Mouse (Mus musculus) cerebellum, adult 11 months (tissue): ENCODE results near the gene Arl13b.
A peak's percentile ranks its signal among the peaks of the same experiment; 100 is the strongest.

Experiments
- DNase-seq: peaks from one replicate; pipeline ENCODE4 v3.0.0; 2022

Gene Arl13b

DNA sequence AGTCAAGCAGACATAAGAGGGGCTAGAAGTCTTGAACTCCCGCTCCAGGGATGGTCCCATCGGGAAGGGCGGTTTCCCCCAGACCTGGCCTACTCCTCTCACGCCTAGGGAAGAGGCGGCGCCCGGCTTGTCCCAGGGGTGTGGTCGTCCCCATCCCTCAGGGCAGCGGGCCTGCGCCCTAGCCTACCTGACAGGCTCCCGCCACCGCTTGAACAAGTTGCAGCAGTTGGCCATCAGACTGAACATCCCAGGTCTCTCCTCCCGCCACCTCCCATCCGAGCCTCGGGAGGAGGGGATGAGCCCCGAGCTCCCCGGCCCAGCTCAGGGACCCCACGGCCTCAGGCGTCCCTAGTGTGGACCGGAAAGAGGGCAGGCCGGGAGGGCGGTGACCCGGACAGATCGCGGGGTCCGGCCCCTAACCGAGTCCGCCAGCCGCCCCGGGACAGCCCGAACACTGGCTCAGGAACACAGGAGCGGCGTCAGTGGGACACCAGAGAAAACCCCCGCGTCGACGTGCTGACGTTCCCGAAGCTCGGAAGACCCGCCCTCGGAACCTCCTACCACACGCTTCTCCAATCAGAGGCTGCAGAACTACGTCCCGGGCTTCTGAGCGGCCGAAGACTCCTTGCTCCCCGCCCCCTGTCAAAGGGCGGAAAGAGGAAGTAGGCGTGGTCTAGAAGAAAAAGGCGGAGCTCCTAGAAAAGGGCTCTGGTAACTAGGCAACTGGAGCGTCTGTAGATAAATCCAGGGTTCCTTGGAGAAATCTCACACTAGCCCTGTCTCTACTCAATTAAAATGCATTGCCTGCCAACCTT is at the start of gene Arl13b:
Gene Arl13b, minus strand, starts transcription at position 543 of the 815 bp plus-strand sequence.
- peak; percentile 89 for DNase-seq

DNA sequence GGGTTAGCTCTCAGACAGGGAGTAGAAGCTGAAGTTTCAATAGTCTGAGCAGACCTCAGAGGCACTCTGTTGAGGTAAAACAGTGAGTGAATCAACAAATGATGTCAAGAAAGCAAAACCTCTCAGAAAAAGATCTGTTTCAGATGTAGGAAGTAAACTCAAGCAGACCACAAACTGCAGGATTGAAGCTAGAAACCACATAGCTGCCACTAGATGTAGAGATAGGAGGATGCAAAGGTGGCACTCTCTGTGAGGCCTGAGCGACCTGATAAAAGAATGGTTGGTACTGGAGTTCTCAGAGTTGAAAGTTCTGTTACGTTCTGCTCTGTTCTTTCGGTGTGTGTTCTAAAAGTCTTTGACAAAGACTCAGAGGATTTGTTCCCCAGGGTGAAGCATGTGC is 49.0 kb upstream of the Arl13b start:
- DNase-seq: no peak

DNA sequence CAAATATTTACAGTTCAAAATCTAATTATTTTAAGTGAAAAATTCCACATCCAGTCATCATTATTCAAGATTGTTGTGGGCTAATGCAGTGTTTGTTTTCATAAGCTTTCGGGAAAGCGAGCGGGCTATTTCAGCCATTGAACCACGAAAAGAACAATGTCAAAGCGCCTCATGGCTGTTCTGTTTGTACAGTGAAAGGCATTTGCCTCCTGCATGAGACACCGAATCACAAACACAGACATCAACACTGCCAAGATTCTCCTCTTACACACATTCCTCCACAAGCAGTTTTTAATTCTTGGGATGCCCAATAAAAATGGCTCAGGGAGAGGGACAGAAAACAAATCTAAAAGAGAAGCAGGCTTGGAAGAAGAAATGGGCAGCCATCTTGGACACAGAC is 27.2 kb upstream of the Arl13b start:
- DNase-seq: no peak

DNA sequence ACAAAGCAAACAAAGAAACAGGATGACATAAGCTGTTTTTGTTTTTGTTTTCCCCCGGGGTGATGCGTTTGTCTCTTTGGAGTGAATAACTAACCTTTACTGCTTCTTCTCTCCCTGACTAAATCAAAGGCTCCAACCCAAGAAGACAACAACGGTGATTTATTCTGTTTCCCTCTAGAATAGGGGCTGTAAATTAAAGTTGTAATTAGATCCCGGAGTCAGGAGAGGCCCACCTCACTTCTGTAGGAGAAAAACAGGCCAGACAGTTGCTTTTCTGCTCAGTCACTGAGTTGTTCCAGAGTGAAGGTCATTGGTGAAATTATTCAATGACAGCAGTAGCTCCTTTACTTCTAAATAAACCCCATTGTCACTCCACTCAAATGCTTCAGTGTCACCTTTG is 26.3 kb upstream of the Arl13b start:
- DNase-seq: no peak

DNA sequence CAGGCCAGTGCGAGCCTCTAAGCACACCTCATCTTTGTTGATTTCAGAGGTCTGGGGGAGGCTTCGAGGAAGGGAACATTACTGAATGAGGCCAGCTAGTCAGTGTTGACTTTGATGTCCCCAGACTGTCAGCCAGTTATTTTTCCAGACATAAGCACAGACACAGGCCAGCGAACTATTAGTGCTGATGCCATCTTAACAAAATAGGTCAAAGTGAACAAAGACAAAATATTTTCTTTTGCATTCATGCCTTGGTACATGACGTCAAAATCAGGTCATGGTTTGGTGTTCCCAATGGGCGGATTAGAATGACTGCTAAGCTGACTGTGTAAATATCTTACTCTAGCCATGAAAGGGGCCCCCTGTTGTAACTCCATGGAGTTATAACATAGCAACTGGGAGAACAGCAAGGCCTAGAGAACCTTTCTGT is 25.9 kb upstream of the Arl13b start:
- no peak for DNase-seq

DNA sequence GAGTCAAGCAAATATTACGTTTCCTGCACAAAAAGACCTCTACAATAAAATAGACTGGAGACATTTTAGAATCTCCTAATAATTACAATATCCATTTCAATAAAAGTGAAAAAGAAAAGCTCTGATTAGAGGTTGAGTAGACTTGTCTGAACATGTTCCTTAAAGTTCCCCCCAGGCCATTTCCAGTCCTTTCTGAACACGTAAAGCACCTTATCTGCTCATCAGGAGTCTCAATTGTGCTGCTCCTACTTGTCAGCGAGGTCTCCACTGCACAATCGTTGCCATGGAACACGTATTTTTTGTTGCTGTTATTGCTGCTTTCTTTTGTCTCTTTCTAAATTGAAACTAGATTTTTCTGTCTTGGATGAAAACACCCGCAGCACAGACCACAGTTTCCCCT is 14.6 kb upstream of the Arl13b start:
- no peak for DNase-seq

DNA sequence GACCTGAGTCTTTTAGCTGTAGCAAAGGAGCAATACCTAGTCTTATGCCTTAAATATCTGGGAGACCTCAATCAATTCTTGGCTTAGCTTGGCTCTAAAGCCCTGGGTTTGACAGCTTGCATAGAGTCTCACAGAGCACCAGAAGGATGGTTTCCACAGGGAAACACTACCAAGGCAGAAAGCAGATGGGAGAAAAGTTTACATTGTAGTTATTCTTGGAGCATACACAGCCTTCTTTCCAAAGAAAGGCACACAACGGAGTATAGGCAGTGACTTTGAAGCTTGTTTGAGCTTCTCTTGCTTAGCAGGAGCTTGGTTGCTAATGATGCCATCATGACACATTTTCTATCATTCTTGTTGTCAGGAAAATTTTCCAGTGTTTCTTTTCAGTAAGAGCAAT is 13.3 kb upstream of the Arl13b start:
- no peak for DNase-seq

DNA sequence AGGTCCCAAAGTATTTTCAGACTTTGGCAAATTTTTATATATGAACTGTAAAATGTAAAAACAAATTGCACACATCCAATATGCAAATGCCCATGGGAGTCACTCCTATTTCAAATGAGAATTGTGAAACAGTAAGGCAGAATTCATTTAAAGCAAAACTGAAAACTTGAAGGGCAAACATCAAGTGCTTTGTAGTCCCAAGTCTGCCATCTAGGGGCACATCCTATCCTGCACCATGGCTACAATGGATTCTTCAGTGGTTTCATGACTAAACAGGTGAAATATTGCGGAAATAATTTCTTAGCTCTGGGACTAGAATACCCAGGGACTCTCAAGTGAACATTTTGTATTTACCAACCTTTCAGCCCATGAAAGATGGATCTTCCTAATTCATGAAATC is 11.2 kb upstream of the Arl13b start:
- no peak for DNase-seq

DNA sequence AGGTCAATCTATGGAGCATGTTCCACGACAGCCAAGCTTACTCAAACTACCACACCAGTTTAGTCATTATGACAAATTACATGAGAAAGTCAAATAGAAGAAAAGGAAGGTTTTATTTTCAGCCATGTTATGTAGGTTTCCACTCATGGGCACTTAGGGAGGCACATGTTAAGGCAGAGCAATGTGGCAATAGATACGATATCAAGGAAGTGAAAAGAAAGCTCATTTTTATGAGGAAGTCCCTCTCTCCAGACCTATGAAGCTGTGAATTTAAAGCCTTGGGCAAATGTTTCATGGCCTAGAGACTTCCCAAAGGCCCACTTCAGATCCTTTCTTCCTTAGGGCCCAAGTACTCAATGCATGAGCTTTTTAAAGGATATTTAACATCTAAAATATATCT is 10.7 kb upstream of the Arl13b start:
- DNase-seq: no peak

DNA sequence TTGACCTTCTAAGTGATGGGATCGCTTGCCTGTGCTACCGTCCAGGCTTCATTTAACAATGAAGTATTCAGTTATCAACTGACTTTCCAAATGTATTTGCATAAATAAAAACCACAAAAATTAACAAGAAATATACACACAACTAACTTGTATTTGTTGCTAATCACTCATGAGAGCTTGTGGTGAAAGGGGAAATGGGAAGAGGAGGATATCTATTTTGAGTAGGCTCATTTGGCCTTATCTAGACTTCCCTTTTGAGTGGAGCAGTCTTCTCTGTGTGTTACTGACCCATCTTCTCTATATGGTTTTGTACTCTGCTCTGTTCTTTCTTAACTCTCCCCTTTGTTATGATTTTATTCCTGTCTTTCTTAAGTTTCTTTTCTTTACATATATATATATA is 9.4 kb upstream of the Arl13b start:
- DNase-seq: no peak

DNA sequence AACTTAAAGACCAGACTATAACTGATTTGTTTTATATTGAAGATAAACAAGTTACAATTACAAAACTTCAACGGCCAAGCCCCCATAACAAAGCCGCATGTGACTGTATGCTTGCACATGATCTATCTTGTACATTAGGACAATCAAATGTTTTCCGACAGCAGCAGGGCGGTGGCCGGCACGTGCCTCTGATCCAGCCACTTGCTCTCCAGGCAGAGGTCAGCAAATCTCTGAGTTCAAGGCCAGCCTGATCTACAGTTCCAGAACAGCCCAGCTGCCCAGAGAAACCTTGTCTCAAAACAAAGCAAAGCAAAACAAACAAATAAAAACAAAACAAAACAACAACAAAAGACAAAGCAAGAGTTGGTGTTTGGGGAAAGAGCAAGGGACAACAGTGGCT is 8.5 kb upstream of the Arl13b start:
- DNase-seq: no peak

DNA sequence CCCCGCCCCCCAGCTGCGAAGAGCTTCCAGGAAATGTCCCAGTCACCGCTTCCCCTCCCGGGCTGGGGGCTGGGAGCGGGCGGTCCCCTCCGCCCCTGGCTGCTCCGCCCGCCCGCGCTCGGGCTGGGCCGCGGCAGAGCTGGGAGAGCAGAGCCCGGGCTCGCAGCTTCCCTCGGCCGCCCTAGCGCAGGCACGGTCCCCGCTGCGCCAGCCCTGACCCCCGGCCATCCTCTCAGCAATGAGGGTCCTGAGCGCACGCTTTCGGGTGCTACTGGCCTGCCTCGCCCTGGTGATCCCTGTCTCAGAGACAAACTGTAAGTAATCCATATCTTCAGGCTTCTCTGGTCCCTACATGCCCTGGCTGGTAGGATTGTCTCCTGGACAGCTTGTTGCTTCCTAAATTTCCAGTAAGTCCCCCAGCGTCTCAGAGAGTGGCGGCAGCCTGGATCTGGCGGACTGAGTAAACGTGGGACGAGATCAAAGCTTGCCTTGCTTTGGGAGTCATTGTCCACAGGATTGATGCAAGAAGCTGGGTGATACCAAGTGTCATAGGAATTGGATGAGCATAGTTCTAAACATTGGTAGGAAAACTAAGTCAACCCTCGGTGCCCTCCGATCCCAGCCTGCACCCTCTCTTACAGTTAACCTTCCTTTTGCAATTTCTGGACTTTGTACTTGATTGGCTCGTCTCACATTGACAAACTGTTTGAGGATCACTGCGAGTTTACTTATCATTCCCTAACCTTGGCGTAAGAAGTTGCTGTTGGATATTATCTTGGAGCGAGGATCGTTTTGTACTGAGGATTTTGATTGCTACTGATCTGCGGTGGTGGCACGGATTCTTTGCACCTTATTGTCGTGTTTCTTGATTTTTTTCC is 7.6 kb upstream of the Arl13b start, which contains the start of gene Pros1:
Gene Pros1, plus strand, starts transcription at position 117 of the 878 bp plus-strand sequence.
- DNase-seq: no peak

DNA sequence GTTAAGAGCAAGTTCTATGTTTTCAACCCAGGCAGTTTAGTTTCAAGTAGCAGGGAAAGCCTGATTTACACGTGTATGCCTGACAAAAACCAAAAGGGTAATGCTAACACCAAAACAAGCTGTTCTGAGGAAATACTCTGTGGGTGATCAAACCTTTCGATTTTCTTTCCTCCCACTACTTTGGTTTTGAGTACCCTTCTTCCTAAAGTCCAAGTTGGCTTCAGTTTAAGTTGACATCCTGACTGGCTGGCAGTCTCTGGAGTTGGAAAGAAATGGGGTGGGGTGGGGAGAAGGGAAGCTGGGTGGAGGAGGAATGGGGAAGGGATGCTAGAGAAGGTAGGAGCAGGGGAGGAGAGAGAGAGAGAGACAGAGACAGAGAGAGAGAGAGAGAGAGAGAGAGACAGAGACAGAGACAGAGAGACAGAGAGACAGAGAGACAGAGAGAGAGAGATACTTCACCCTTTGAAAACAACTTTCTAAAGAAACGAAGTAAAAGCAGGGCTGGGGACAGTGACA is 6.8 kb upstream of the Arl13b start:
- no peak for DNase-seq

DNA sequence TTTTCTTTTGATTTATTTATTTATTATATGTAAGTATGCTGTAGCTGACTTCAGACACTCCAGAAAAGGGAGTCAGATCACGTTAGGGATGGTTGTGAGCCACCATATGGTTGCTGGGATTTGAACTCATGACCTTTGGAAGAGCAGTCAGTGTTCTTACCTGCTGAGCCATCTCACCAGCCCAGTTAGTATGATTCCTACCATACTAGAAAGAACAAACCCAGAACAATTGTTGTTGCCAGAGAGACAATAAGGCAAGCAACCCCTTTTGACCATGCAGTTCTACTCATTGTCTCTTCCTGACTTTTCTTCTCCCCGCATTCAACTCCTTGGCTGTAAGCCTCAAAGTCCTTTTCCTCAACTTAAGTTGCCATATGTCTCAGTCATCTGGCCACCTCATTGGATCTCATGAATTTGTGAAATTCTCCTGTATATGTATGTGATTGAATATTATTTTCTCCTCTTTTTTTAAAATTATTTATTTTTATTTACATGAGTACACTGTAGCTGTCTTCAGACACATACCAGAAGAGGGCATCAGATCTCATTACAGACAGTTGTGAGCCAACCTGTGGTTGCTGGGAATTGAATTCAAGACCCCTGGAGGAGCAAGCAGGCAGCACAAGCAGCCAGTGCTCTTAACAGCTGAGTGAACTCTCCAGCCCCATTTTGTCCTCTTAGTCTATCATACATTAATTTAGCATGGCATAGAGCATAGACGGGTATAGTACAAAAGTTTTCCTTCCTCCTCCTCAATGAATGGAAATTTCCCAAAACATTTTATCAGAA is 5.8 kb upstream of the Arl13b start:
- no peak for DNase-seq

DNA sequence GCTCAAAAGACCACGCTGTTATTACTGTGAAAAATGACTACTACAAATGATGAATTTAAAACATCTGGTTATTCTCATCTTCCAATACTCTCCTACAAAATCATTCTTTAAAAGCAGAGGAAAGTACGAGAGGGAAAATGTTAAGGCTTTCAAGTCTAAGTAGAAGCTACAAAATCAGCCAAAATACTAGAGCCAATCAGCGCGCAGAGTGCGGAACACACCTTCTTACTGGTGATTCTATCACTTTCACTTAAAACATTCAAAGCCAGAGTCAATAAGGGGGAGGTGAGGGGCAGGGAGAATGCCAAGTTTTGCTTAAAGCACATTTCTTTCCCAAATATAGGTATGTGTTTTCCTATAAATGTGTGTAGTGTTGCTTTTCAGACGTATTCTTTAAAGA is 1.5 kb downstream of the Arl13b start:
- no peak for DNase-seq

DNA sequence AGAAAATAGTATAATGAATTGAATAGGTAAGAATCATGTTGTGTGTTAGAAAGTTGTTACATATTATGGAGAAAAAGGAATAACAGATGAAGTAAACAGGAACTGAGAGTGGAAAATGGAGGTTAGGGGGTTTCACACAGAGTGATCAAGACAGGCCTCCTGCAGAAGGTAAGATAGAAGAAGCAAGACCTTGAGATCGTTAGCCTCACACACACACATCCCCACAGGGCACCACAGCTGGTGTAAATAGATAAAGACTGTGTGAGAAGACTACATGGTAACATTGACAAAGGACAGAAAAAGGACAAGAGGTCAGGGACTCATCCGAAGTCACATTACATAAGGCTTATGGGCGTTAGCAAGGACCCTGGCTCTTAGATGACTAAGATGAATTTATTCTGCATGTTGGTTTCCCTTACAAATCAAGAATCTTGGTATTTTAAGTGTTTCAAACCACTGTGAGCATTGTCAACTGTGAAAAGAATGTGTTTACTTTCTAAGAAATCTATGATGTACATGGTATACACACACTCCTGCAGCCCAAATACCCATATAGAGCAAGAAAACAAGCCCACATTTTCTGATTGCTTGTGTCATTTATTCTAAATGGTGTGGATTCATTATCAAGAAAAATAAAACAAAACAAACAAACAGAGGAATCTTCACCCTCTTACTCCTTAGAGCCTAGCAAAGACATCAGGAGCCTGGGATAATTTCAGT is 12.7 kb downstream of the Arl13b start:
- no peak for DNase-seq

DNA sequence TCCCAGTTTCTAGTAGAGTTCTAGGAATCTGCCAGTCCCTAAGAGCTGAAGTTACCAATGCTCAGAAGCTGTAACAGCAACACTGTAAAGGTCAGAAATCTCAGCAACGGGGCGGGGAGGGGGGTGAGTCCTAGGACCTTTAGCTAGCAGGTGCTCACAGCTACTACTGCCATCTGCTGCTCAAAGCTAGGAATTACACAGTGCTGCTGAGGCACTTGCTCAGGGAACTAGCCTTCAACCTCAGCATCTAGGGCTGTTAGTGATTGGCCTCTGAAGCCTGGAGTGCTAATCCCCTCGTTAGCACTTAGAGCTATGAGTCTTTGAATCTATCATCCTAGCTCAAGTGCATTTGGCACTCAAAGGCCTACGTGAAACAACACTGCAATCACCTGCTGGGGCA is 14.4 kb downstream of the Arl13b start:
- DNase-seq: no peak

DNA sequence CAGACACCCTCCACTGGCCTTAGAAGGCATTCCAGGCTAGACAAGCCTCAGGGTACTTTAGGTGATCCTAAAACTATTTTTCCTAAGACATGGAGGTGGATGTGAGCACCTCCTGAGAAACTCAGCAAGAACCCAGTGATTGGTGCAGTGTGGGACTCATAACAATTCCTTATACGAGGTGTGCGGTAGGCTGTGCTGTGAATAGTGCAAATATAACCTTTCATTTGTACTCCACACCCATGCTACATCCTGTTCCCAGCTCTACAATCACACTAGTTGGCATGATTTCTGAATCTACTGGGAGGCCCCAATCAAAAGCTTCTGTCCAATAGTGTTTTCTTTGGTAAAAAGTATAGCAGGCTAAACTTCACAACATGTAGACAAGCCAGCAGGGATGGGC is 14.8 kb downstream of the Arl13b start:
- DNase-seq: no peak

DNA sequence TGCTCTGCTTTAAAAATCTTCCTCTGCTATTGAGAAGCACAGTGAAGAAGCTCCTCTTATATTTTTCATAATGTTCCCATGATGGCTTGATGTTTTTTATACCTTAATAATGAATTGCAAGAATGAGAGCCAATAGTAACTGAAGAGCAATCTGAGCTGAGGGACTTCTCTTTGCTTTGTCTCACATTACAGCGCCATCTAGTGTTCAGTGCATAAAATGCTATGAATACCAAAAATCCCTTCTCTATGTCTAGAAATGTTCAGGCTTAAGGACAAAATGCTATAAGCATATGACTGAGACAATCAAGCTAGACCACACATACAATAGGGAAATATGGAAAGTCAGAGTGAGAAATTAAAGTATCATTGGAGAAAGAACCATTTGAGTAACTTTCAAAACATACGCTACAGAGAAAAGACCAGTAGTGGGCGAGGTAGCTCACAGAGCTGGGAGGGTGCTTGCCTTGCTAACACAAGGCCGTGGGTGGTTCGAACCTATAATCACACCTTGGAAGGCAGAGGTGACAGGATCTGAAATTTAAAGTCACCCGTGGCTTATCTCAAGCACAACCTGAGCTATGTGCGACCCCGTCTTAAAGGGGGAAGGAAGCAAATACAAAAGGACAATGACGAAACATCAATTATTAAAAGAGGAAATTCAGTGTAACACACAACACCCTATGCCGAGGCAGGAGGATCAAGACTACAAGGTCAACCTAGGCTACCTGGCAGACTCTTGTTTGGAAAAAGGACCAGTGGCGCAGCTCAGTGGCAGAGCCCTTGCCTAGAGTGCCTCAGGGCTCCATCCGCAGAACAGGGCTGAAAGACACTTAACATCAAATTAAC is 20.5 kb downstream of the Arl13b start:
- DNase-seq: no peak

DNA sequence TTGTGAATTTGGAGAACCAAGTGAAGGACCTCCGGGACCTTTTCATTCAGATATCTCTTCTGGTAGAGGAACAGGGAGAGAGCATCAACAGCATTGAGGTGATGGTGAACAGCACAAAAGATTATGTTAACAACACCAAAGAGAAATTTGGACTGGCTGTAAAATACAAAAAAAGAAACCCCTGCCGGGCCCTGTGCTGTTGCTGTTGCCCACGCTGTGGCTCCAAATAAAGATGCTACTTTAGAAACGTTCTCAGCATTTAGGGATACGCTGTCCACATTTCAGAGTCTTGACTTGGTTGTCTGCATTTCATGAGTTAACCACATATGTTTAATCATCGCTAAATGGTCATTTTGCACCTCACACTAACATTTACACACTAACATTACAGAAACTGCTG is 24.4 kb downstream of the Arl13b start:
- no peak for DNase-seq

DNA sequence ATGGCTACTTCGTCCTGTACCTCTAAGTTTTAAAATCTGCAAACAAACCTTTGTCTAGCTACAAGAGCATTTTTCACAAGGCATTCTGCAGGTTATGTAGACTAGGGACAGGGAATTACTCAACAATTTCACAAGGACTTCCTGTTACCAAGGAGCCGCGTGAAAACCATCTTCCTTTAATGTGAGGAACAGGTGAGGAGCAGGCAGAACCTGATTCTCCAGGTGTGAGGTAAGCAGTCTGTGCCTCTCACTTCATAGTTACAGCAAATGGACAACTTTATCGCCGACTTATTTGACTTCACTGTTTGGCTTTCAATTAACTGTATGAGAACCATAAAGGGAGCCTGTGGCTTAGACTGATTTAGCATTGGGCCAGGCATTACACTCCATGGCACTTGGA is 32.3 kb downstream of the Arl13b start, which contains the start of gene Stx19:
Gene Stx19, plus strand, starts transcription at position 186 of the 400 bp plus-strand sequence.
- no peak for DNase-seq
